Mouse (Mus musculus): ENCODE results near the gene Rab20. TPM values are rescaled to one million over a fixed set of nuclear protein-coding genes. Genes with fewer than 3 reads are reported as not detected.

Rab20 gene
- polyA plus RNA-seq, 1 experiment: 17.1 TPM

GRCm38 (mm10) chr8:11513247-11513646 lies 34.7 kb upstream of the Rab20 start:
- H3K4me1 ChIP-seq (ENCODE audit: control insufficient read depth, insufficient read depth, insufficient read length): no peaks in the 10 kb centered on the region
- peaks cover 44% of the 10 kb centered on the region for H3K36me3 ChIP-seq (ENCODE audit: control insufficient read depth, insufficient read depth, low read length)
- DNase-seq (ENCODE audit: low read depth in 1 of 2, low spot score in 2 of 2): no peak
- no peak overlapping the region for H3K4me3 ChIP-seq (ENCODE audit: extremely low read depth, insufficient read depth, insufficient read length)
- 90% methylated on average over 5 of the region's 5 CpGs for WGBS
- TF ChIP-seq CTCF (IDR thresholded peaks at IDR 0.05; ENCODE audit: extremely low read depth, insufficient read depth, insufficient read length, insufficient replicate concordance) (no peak), POLR2A (IDR thresholded peaks at IDR 0.05; ENCODE audit: low read depth, low read length) (no peak)
- H3K27ac ChIP-seq (ENCODE audit: insufficient read depth, low read length): no peak overlapping the region
- no peaks in the 10 kb centered on the region for H3K27me3 ChIP-seq (ENCODE audit: control insufficient read depth, insufficient read depth, low read length)

GRCm38 (mm10) chr8:11512711-11513110 lies 34.2 kb upstream of the Rab20 start:
- Histone ChIP-seq H3K36me3 (ENCODE audit: control insufficient read depth, insufficient read depth, low read length) (peaks cover 45% of the 10 kb centered on the region), H3K27me3 (ENCODE audit: control insufficient read depth, insufficient read depth, low read length) (no peaks in the 10 kb centered on the region), H3K27ac (ENCODE audit: insufficient read depth, low read length) (no peak overlapping the region)

GRCm38 (mm10) chr8:11510971-11511370 lies 32.5 kb upstream of the Rab20 start:
- peaks cover 46% of the 10 kb centered on the region for H3K36me3 ChIP-seq (ENCODE audit: control insufficient read depth, insufficient read depth, low read length)
- H3K27me3 ChIP-seq (ENCODE audit: control insufficient read depth, insufficient read depth, low read length): no peaks in the 10 kb centered on the region
- H3K27ac ChIP-seq (ENCODE audit: insufficient read depth, low read length): no peak overlapping the region
- TF ChIP-seq CTCF (IDR thresholded peaks at IDR 0.05; ENCODE audit: extremely low read depth, insufficient read depth, insufficient read length, insufficient replicate concordance): no peak
- no peak for TF ChIP-seq POLR2A (IDR thresholded peaks at IDR 0.05; ENCODE audit: low read depth, low read length)
- H3K4me3 ChIP-seq (ENCODE audit: extremely low read depth, insufficient read depth, insufficient read length): no peak overlapping the region
- 89% methylated on average over 5 of the region's 5 CpGs for WGBS
- H3K4me1 ChIP-seq (ENCODE audit: control insufficient read depth, insufficient read depth, insufficient read length): peaks cover 2% of the 10 kb centered on the region; the same call in 1 of the 2 replicates
- DNase-seq (ENCODE audit: low read depth in 1 of 2, low spot score in 2 of 2): no peak

More at GRCm38 (mm10) chr8:11512711-11513110, 34.2 kb upstream of the Rab20 start:
- TF ChIP-seq CTCF (IDR thresholded peaks at IDR 0.05; ENCODE audit: extremely low read depth, insufficient read depth, insufficient read length, insufficient replicate concordance): no peak
- no peak for TF ChIP-seq POLR2A (IDR thresholded peaks at IDR 0.05; ENCODE audit: low read depth, low read length)
- no peak for DNase-seq (ENCODE audit: low read depth in 1 of 2, low spot score in 2 of 2)
- 81% methylated on average over 9 of the region's 9 CpGs for WGBS
- Histone ChIP-seq H3K4me1 (ENCODE audit: control insufficient read depth, insufficient read depth, insufficient read length) (no peaks in the 10 kb centered on the region), H3K4me3 (ENCODE audit: extremely low read depth, insufficient read depth, insufficient read length) (no peak overlapping the region)

GRCm38 (mm10) chr8:11508880-11509279 lies 30.4 kb upstream of the Rab20 start:
- WGBS: 98% methylated on average over 10 of the region's 10 CpGs
- peaks cover 54% of the 10 kb centered on the region for H3K36me3 ChIP-seq (ENCODE audit: control insufficient read depth, insufficient read depth, low read length)
- peaks cover 2% of the 10 kb centered on the region; the same call in 1 of the 2 replicates for H3K4me1 ChIP-seq (ENCODE audit: control insufficient read depth, insufficient read depth, insufficient read length)
- DNase-seq (ENCODE audit: low read depth in 1 of 2, low spot score in 2 of 2): no peak
- no peak overlapping the region for H3K4me3 ChIP-seq (ENCODE audit: extremely low read depth, insufficient read depth, insufficient read length)
- TF ChIP-seq POLR2A (IDR thresholded peaks at IDR 0.05; ENCODE audit: low read depth, low read length): no peak
- no peak for TF ChIP-seq CTCF (IDR thresholded peaks at IDR 0.05; ENCODE audit: extremely low read depth, insufficient read depth, insufficient read length, insufficient replicate concordance)
- no peaks in the 10 kb centered on the region for H3K27me3 ChIP-seq (ENCODE audit: control insufficient read depth, insufficient read depth, low read length)
- no peak overlapping the region for H3K27ac ChIP-seq (ENCODE audit: insufficient read depth, low read length)

GRCm38 (mm10) chr8:11506802-11507201 lies 28.3 kb upstream of the Rab20 start:
- no peaks in the 10 kb centered on the region for H3K27me3 ChIP-seq (ENCODE audit: control insufficient read depth, insufficient read depth, low read length)
- no peak overlapping the region for H3K4me3 ChIP-seq (ENCODE audit: extremely low read depth, insufficient read depth, insufficient read length)
- TF ChIP-seq CTCF (IDR thresholded peaks at IDR 0.05; ENCODE audit: extremely low read depth, insufficient read depth, insufficient read length, insufficient replicate concordance): peak; percentile 73; the same call in 1 of the 2 replicates
- no peak for TF ChIP-seq POLR2A (IDR thresholded peaks at IDR 0.05; ENCODE audit: low read depth, low read length)
- H3K4me1 ChIP-seq (ENCODE audit: control insufficient read depth, insufficient read depth, insufficient read length): peaks cover 2% of the 10 kb centered on the region; the same call in 1 of the 2 replicates
- WGBS: 55% methylated on average over 6 of the region's 6 CpGs
- DNase-seq (ENCODE audit: low read depth in 1 of 2, low spot score in 2 of 2): peak; percentile 21 to 58
- H3K36me3 ChIP-seq (ENCODE audit: control insufficient read depth, insufficient read depth, low read length): peaks cover 41% of the 10 kb centered on the region
- no peak overlapping the region for H3K27ac ChIP-seq (ENCODE audit: insufficient read depth, low read length)

- no peak for DNase-seq (ENCODE audit: low read depth in 1 of 2, low spot score in 2 of 2)
- Histone ChIP-seq H3K36me3 (ENCODE audit: control insufficient read depth, insufficient read depth, low read length) (peaks cover 36% of the 10 kb centered on the region), H3K4me3 (ENCODE audit: extremely low read depth, insufficient read depth, insufficient read length) (no peak overlapping the region), H3K27me3 (ENCODE audit: control insufficient read depth, insufficient read depth, low read length) (no peaks in the 10 kb centered on the region), H3K27ac (ENCODE audit: insufficient read depth, low read length) (no peak overlapping the region), H3K4me1 (ENCODE audit: control insufficient read depth, insufficient read depth, insufficient read length) (peaks cover 2% of the 10 kb centered on the region; the same call in 1 of the 2 replicates)
- TF ChIP-seq POLR2A (IDR thresholded peaks at IDR 0.05; ENCODE audit: low read depth, low read length): no peak
- TF ChIP-seq CTCF (IDR thresholded peaks at IDR 0.05; ENCODE audit: extremely low read depth, insufficient read depth, insufficient read length, insufficient replicate concordance): no peak
- WGBS: 91% methylated on average over 14 of the region's 14 CpGs
These were observed 27.6 kb upstream of the Rab20 start for GRCm38 (mm10) chr8:11506074-11506473.

GRCm38 (mm10) chr8:11503476-11504232 lies 25.1 kb upstream of the Rab20 start:
- 68% methylated on average over 13 of the region's 13 CpGs for WGBS
- H3K4me3 ChIP-seq (ENCODE audit: extremely low read depth, insufficient read depth, insufficient read length): no peak overlapping the region
- no peak for TF ChIP-seq CTCF (IDR thresholded peaks at IDR 0.05; ENCODE audit: extremely low read depth, insufficient read depth, insufficient read length, insufficient replicate concordance)
- no peak for TF ChIP-seq POLR2A (IDR thresholded peaks at IDR 0.05; ENCODE audit: low read depth, low read length)
- H3K36me3 ChIP-seq (ENCODE audit: control insufficient read depth, insufficient read depth, low read length): peaks cover 22% of the 10 kb centered on the region
- no peak for DNase-seq (ENCODE audit: low read depth in 1 of 2, low spot score in 2 of 2)
- no peaks in the 10 kb centered on the region for H3K27me3 ChIP-seq (ENCODE audit: control insufficient read depth, insufficient read depth, low read length)
- H3K27ac ChIP-seq (ENCODE audit: insufficient read depth, low read length): no peak overlapping the region
- peaks cover 4% of the 10 kb centered on the region for H3K4me1 ChIP-seq (ENCODE audit: control insufficient read depth, insufficient read depth, insufficient read length)

All from spleen, adult 2 months (tissue).